Mouse (Mus musculus) heart, embryonic 12.5 days (tissue): ENCODE measurements at regions not wholly inside any gene's neighbourhood (a gene's known extent, or its start where the extent isn't known, plus 50 kb on each side); places are given as distances from the start of the nearest gene placed in this dataset.

Experiments used
- ATAC-seq: fragments of 200-750 bp; cut with Nextera tagmentation; 2 replicates; pipeline ENCODE4 v1.8.0; 2017; ENCODE audit warnings: moderate TSS enrichment, moderate library complexity; ENCODE audit not compliant: insufficient number of reproducible peaks, low FRiP score
- H3K27ac ChIP-seq: fragments of 300-500 bp; sonication (generic); 2 replicates; pipeline ENCODE4 v1.5.1; 2016; ENCODE audit warnings: mild to moderate bottlenecking, moderate library complexity; ENCODE audit not compliant: poor library complexity, severe bottlenecking
- H3K27me3 ChIP-seq: fragments of 300-500 bp; sonication (generic); replicated peaks from 2 replicates; pipeline ENCODE4 v1.6.1; 2016; ENCODE audit warnings: mild to moderate bottlenecking, moderate library complexity
- H3K36me3 ChIP-seq: fragments of 300-500 bp; sonication (generic); 2 replicates; pipeline ENCODE4 v1.6.1; 2016; ENCODE audit warnings: mild to moderate bottlenecking, moderate library complexity
- H3K4me1 ChIP-seq: fragments of 300-500 bp; sonication (generic); replicated peaks from 2 replicates; pipeline ENCODE4 v1.6.1; 2016; ENCODE audit warnings: mild to moderate bottlenecking
- H3K4me2 ChIP-seq: fragments of 300-500 bp; sonication (generic); 2 replicates; pipeline ENCODE4 v1.6.1; 2016; ENCODE audit warnings: mild to moderate bottlenecking, moderate library complexity
- H3K4me3 ChIP-seq: fragments of 300-500 bp; sonication (generic); 2 replicates; pipeline ENCODE4 v1.5.1; 2016; ENCODE audit warnings: mild to moderate bottlenecking
- H3K9ac ChIP-seq: fragments of 300-500 bp; sonication (generic); 2 replicates; pipeline ENCODE4 v1.6.1; 2016; ENCODE audit warnings: mild to moderate bottlenecking, moderate library complexity
- H3K9me3 ChIP-seq: fragments of 300-500 bp; sonication (generic); replicated peaks from 2 replicates; pipeline ENCODE4 v1.6.1; 2016; ENCODE audit warnings: mild to moderate bottlenecking, moderate library complexity
- WGBS: fragments of 180-500 bp; shearing (Covaris S2); methylation state at CpG from one replicate; pipeline ENCODE4 v1.1.7; 2016; 5-methylcytosine and 5-hydroxymethylcytosine counted together

GRCm38 (mm10) chr15:11701246-11701645 is 205.8 kb downstream of the Npr3 start:
- no peak overlapping the region for H3K4me2 ChIP-seq
- H3K9me3 ChIP-seq, result no peaks in the 10 kb centered on the region
- no peaks in the 10 kb centered on the region for H3K4me1 ChIP-seq
- no peak for ATAC-seq
- no peaks in the 10 kb centered on the region for H3K27me3 ChIP-seq
- WGBS, result 76% methylated on average over 6 of the region's 6 CpGs
- no peaks in the 10 kb centered on the region for H3K36me3 ChIP-seq
- H3K27ac ChIP-seq, result no peak overlapping the region
- no peak overlapping the region for H3K4me3 ChIP-seq
- no peak overlapping the region for H3K9ac ChIP-seq

- WGBS, result 86% methylated on average over 3 of the region's 3 CpGs
- Histone ChIP-seq H3K9ac (no peak overlapping the region), H3K27ac (no peak overlapping the region), H3K4me2 (no peak overlapping the region), H3K36me3 (no peaks in the 10 kb centered on the region), H3K4me3 (no peak overlapping the region), H3K9me3 (no peaks in the 10 kb centered on the region), H3K4me1 (no peaks in the 10 kb centered on the region), H3K27me3 (no peaks in the 10 kb centered on the region)
- ATAC-seq, result no peak
These were observed 207.2 kb downstream of the Npr3 start for GRCm38 (mm10) chr15:11699929-11700328.

DNA sequence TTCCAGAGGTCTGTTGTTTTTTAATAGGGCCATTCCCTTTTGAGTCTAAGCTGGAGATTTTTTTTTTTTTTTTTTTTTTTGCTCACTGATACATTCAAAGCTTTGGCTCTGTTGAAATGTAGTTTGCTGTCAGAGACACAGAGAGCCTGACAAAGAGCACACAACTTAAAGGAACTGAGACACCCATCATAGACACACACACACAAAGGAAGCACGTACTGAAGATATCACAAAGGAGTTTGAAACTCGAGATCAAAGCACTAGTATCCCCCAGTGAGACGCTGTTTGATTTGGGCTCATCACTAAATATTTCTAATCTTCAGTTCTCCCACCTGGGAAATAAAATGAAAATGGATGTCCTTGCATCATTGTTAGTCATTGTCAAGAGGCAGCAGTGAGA is 210.0 kb downstream of the Npr3 start:
- 24% methylated on average over 3 of the region's 3 CpGs for WGBS
- H3K36me3 ChIP-seq, result no peaks in the 10 kb centered on the region
- no peaks in the 10 kb centered on the region for H3K9me3 ChIP-seq
- no peaks in the 10 kb centered on the region for H3K4me1 ChIP-seq
- H3K4me3 ChIP-seq, result no peak overlapping the region
- no peak overlapping the region for H3K27ac ChIP-seq
- ATAC-seq, result no peak
- H3K9ac ChIP-seq, result no peak overlapping the region
- no peak overlapping the region for H3K4me2 ChIP-seq
- no peaks in the 10 kb centered on the region for H3K27me3 ChIP-seq

DNA sequence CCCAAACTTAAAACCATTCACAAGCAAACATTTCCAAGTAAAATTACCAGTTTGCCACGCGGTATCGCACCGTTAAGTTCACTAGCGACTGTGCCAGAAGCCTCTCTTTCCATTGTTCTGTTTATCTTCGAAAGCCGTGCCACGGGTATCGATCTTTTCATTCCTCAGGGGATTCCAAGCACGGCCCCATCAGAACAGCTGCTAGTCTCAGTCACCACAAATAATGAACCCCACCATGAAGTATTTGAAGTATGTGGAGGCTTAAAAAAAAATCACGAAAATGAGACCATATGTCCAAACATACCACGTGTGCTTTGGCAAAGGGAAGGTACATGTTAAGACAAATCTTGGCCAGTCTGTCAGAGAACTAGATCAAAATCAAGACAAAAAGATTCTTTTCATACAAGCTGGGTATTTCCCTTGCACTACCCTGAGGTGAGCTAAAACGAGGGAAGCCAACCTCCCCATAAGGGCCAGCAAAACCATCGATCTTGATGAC is 213.3 kb downstream of the Npr3 start:
- no peak for ATAC-seq
- Histone ChIP-seq H3K36me3 (no peaks in the 10 kb centered on the region), H3K9ac (no peak overlapping the region), H3K4me1 (no peaks in the 10 kb centered on the region), H3K27me3 (no peaks in the 10 kb centered on the region), H3K9me3 (no peaks in the 10 kb centered on the region), H3K4me2 (no peak overlapping the region), H3K27ac (no peak overlapping the region), H3K4me3 (no peak overlapping the region)
- 75% methylated on average over 14 of the region's 14 CpGs for whole genome bisulfite sequencing

DNA sequence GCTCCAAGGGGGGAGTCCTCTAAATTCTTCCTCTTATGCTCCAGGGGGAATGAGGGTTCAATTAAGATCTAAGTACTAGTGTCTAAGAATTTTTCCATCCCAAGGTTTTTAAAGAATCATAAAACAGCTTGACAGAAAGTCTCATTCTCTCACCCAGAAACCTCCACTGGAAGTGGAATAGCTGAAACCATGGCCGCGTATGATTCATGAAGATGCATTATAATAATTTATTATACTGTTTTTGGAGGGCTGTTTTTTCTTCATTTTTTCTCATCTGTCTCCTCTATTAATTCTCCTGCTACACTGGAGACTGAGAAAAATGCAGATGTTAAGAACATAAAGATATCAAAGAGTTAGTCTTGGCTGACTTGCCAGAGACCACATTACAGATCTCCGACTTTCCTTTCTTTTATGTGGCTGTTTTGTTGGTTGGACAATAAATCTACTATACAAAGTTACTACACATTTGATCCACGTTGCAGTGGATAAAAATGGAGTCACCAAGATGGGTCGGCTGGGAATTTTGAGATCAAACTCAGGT is 242.2 kb downstream of the Npr3 start:
- no peak for ATAC-seq
- Histone ChIP-seq H3K4me3 (no peak overlapping the region), H3K27me3 (no peaks in the 10 kb centered on the region), H3K9me3 (no peaks in the 10 kb centered on the region; the same call in 1 of the 2 replicates), H3K9ac (no peak overlapping the region), H3K36me3 (no peaks in the 10 kb centered on the region), H3K4me2 (no peak overlapping the region), H3K27ac (no peak overlapping the region), H3K4me1 (no peaks in the 10 kb centered on the region)
- WGBS, result 80% methylated on average over 5 of the region's 5 CpGs

- Histone ChIP-seq H3K27me3 (no peaks in the 10 kb centered on the region), H3K9me3 (no peaks in the 10 kb centered on the region; the same call in 1 of the 2 replicates), H3K9ac (no peak overlapping the region), H3K4me1 (no peaks in the 10 kb centered on the region), H3K4me2 (no peak overlapping the region), H3K4me3 (no peak overlapping the region), H3K27ac (no peak overlapping the region), H3K36me3 (no peaks in the 10 kb centered on the region)
- 76% methylated on average over 3 of the region's 3 CpGs for WGBS
- ATAC-seq, result no peak
These were observed 251.9 kb downstream of the Npr3 start for GRCm38 (mm10) chr15:11655168-11655567.

- ATAC-seq, result no peak
- Histone ChIP-seq H3K27ac (no peak overlapping the region), H3K36me3 (no peaks in the 10 kb centered on the region), H3K9me3 (no peaks in the 10 kb centered on the region), H3K4me3 (no peak overlapping the region), H3K27me3 (no peaks in the 10 kb centered on the region), H3K4me2 (no peak overlapping the region), H3K4me1 (no peaks in the 10 kb centered on the region), H3K9ac (no peak overlapping the region)
- WGBS, result 86% methylated on average over 6 of the region's 6 CpGs
These were observed 246.8 kb upstream of the Tars start for GRCm38 (mm10) chr15:11646241-11646640.

- Histone ChIP-seq H3K4me2 (no peak overlapping the region), H3K27ac (no peak overlapping the region), H3K9me3 (no peaks in the 10 kb centered on the region), H3K27me3 (no peaks in the 10 kb centered on the region), H3K4me1 (no peaks in the 10 kb centered on the region), H3K36me3 (no peaks in the 10 kb centered on the region), H3K9ac (no peak overlapping the region), H3K4me3 (no peak overlapping the region)
- ATAC-seq, result no peak
- 51% methylated on average over 7 of the region's 7 CpGs for WGBS
These were observed 245.3 kb upstream of the Tars start for GRCm38 (mm10) chr15:11644779-11645178.

DNA sequence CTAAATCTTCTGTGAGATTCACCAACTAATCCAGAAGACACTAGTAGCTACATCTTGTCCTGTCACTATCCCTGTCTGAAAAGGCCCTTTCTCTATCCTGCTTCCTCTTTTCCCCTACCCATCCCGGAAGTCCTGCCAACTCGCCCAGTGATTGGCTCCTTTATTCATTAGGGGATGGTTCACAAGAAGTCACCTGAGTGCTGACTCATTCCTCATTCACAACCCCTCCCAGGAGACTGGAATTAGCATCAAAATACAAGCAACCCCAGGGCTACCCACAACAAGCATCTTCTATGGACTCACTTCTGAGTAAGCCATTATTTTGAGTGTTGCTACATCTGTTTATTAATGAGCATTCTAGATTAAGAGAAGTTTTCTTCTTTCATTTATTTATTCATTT is 231.2 kb upstream of the Tars start:
- ATAC-seq, result no peak
- Histone ChIP-seq H3K27ac (no peak overlapping the region), H3K9me3 (no peaks in the 10 kb centered on the region), H3K36me3 (no peaks in the 10 kb centered on the region), H3K4me2 (no peak overlapping the region), H3K27me3 (no peaks in the 10 kb centered on the region), H3K9ac (no peak overlapping the region), H3K4me3 (no peak overlapping the region), H3K4me1 (0 out of 2 replicates have a peak, but pooled peaks cover 4% of the 10 kb centered on the region)
- 68% methylated on average over 2 of the region's 2 CpGs for WGBS

GRCm38 (mm10) chr15:11626433-11626832 is 227.0 kb upstream of the Tars start:
- H3K27ac ChIP-seq, result no peak overlapping the region
- no peak for ATAC-seq
- H3K27me3 ChIP-seq, result no peaks in the 10 kb centered on the region
- H3K9ac ChIP-seq, result no peak overlapping the region
- H3K9me3 ChIP-seq, result no peaks in the 10 kb centered on the region
- H3K36me3 ChIP-seq, result no peaks in the 10 kb centered on the region
- H3K4me3 ChIP-seq, result no peak overlapping the region
- 0 out of 2 replicates have a peak, but pooled peaks cover 4% of the 10 kb centered on the region for H3K4me1 ChIP-seq
- H3K4me2 ChIP-seq, result 0 out of 2 replicates have a peak overlapping the region, but pooled peaks have one; percentile 2
- 66% methylated on average over 9 of the region's 9 CpGs for WGBS

DNA sequence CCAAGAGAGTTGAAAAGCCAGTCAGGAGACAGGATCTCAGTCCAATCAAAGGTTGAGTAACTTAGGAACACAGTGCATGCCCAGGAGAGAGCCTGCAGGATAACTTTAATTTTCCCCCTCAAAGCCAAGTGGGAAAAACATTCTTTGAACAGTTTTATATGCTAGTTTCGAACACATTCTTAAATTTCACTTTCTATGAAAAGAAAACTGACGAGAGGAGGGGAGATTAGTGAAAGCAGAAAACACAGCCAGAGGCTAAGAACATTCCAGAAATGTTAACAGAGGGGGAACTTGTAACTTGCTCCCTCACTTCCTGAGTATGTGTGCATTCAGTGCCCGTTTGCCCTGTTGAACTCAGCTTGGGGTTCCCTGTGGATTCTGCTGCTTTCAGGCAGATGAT is 213.0 kb upstream of the Tars start:
- Histone ChIP-seq H3K36me3 (no peaks in the 10 kb centered on the region), H3K9me3 (no peaks in the 10 kb centered on the region), H3K4me2 (no peak overlapping the region), H3K27ac (no peak overlapping the region), H3K27me3 (no peaks in the 10 kb centered on the region), H3K4me3 (no peak overlapping the region), H3K4me1 (no peaks in the 10 kb centered on the region), H3K9ac (no peak overlapping the region)
- 43% methylated on average over 3 of the region's 3 CpGs for WGBS
- ATAC-seq, result no peak

GRCm38 (mm10) chr15:11610043-11610670 is 210.7 kb upstream of the Tars start:
- no peaks in the 10 kb centered on the region for H3K27me3 ChIP-seq
- 74% methylated on average over 3 of the region's 3 CpGs for WGBS
- H3K4me1 ChIP-seq, result no peaks in the 10 kb centered on the region
- no peak overlapping the region for H3K4me3 ChIP-seq
- H3K27ac ChIP-seq, result no peak overlapping the region
- no peak for ATAC-seq
- no peaks in the 10 kb centered on the region for H3K36me3 ChIP-seq
- H3K9ac ChIP-seq, result no peak overlapping the region
- no peak overlapping the region for H3K4me2 ChIP-seq
- H3K9me3 ChIP-seq, result no peaks in the 10 kb centered on the region
